Comparison of ENCODE assay signal across 12 mouse cellular contexts in genomic region chr13:53463037-53463436, GRCm38 (mm10). TPM values are rescaled to one million over a fixed set of nuclear protein-coding genes. Genes with fewer than 3 reads are reported as not detected.
DNase-seq lines count a peak whose midpoint lies in the region; ATAC-seq lines count a peak whose summit lies in the region.
"Had no signal": no experiment of that assay in that cellular context is flagged by ENCODE, and none has a peak within 500 bp of the region (broad histone marks: within the 10 kb centered on the region; RNA-seq: fewer than 3 reads in every experiment).

No protein-coding gene starts in this region.

- 11% methylated on average over 7 of the region's 7 CpGs for WGBS in heart, embryonic 14.5 days
- 7% methylated on average over 7 of the region's 7 CpGs for WGBS in embryonic facial prominence, embryonic 15.5 days
- WGBS in midbrain, embryonic 12.5 days = under 1% methylated on average over 7 of the region's 7 CpGs

- H3K4me2 ChIP-seq in heart, embryonic 14.5 days (ENCODE audit: low read length) = peak overlapping the region; percentile 74
- peak overlapping the region; percentile 86 for H3K4me2 ChIP-seq in embryonic facial prominence, embryonic 15.5 days (replicated peaks)
- peak overlapping the region; percentile 55 for H3K4me2 ChIP-seq in midbrain, embryonic 12.5 days (replicated peaks)

- peak overlapping the region; percentile 37 to 45; a peak in 3 of 4 replicates for H3K4me3 ChIP-seq in heart, embryonic 14.5 days (ENCODE audit: control insufficient read depth in 1 of 2, insufficient read depth in 1 of 2, low read depth in 1 of 2, low read length in 2 of 2)
- H3K4me3 ChIP-seq in embryonic facial prominence, embryonic 15.5 days (replicated peaks) = peak overlapping the region; percentile 46
- peak overlapping the region; percentile 37; the same call in 1 of the 2 replicates for H3K4me3 ChIP-seq in midbrain, embryonic 12.5 days
- H3K4me3 ChIP-seq: erythroblast, embryonic 14.5 days had no signal

- no peaks in the 10 kb centered on the region for H3K36me3 ChIP-seq in heart, embryonic 14.5 days (ENCODE audit: control insufficient read depth, insufficient read depth, low read length)
- no peaks in the 10 kb centered on the region for H3K36me3 ChIP-seq in embryonic facial prominence, embryonic 15.5 days
- H3K36me3 ChIP-seq in midbrain, embryonic 12.5 days = no peaks in the 10 kb centered on the region

- peaks cover 9 to 25% of the 10 kb centered on the region in 2 experiments; a peak in 2 of 4 replicates for H3K4me1 ChIP-seq in heart, embryonic 14.5 days (ENCODE audit: control insufficient read depth in 2 of 2, insufficient read depth in 2 of 2, low read length in 2 of 2)
- peaks cover 33% of the 10 kb centered on the region for H3K4me1 ChIP-seq in embryonic facial prominence, embryonic 15.5 days
- H3K4me1 ChIP-seq in midbrain, embryonic 12.5 days = peaks cover 33% of the 10 kb centered on the region

- H3K9ac ChIP-seq in heart, embryonic 14.5 days (ENCODE audit: low read length) = peak overlapping the region; percentile 58; the same call in 1 of the 2 replicates
- H3K9ac ChIP-seq in embryonic facial prominence, embryonic 15.5 days = no peak overlapping the region
- H3K9ac ChIP-seq in midbrain, embryonic 12.5 days (replicated peaks) = no peak overlapping the region
- H3K9ac ChIP-seq: liver, embryonic 14.5 days had no signal

- intact Hi-C loops in heart, postnatal 36 days (cut with DNase I) = loop anchor here (2.0 to 5.0 kb wide), 3 partner anchors 129 to 302 kb away; no protein-coding TSS in a partner anchor

- no peak for ATAC-seq in heart, embryonic 14.5 days (ENCODE audit: insufficient number of reproducible peaks, insufficient read depth, low FRiP score, low read depth)
- peak; percentile 20; the same call in 1 of the 2 replicates for ATAC-seq in embryonic facial prominence, embryonic 15.5 days (ENCODE audit: insufficient number of reproducible peaks, low FRiP score, low TSS enrichment, low read depth)
- ATAC-seq in midbrain, embryonic 12.5 days (ENCODE audit: low FRiP score, low read depth) = no peak
- ATAC-seq in monocyte, adult 5-6 weeks (replicated peaks; ENCODE audit: insufficient number of reproducible peaks, low FRiP score, low TSS enrichment, poor library complexity, severe bottlenecking) = no peak
- ATAC-seq: activated CD4-positive, CD25-positive, alpha-beta regulatory T cell, adult 4 months had no signal

- no peak overlapping the region for H3K27ac ChIP-seq in heart, embryonic 14.5 days (replicated peaks in 1 of 2; ENCODE audit: control insufficient read depth in 1 of 2, insufficient read depth in 1 of 2, low read depth in 2 of 2, low read length in 2 of 2)
- peak overlapping the region; percentile 55; the same call in 1 of the 2 replicates for H3K27ac ChIP-seq in embryonic facial prominence, embryonic 15.5 days (replicated peaks)
- no peak overlapping the region for H3K27ac ChIP-seq in midbrain, embryonic 12.5 days (replicated peaks)
- H3K27ac ChIP-seq: liver, embryonic 14.5 days had no signal

- no peak for DNase-seq in heart, postnatal 36 days
- DNase-seq in embryo, embryonic 10.5 days (ENCODE audit: low spot score) = peak; percentile 38
- DNase-seq in thymus, postnatal 36 days = no peak
- DNase-seq: right cerebral cortex, postnatal 25 days had no signal

- peaks cover 78% of the 10 kb centered on the region for H3K27me3 ChIP-seq in heart, embryonic 14.5 days (ENCODE audit: control insufficient read depth, insufficient read depth, low read length)
- H3K27me3 ChIP-seq in embryonic facial prominence, embryonic 15.5 days = peaks cover 66% of the 10 kb centered on the region
- peaks cover 93% of the 10 kb centered on the region for H3K27me3 ChIP-seq in midbrain, embryonic 12.5 days

- H3K9me3 ChIP-seq in heart, embryonic 14.5 days (ENCODE audit: control insufficient read depth, low read length) = no peaks in the 10 kb centered on the region
- no peaks in the 10 kb centered on the region for H3K9me3 ChIP-seq in embryonic facial prominence, embryonic 15.5 days (replicated peaks)
- H3K9me3 ChIP-seq in midbrain, embryonic 12.5 days = no peaks in the 10 kb centered on the region

RNA-seq across cellular contexts. Expression of gene Msx2, which starts 9.8 kb away (rescaled TPM):
- 2.8 and 3.0 TPM in 2 replicates for polyA plus RNA-seq in heart, embryonic 14.5 days (2014; fragmentation: Nextera tagmentation; extraction: Ambion mirVana)
- under 1 TPM; 0.62 to 0.67 TPM for total RNA-seq in heart, postnatal 36 days (2021)
- 19.3 and 22.9 TPM in 2 replicates for polyA plus RNA-seq in embryonic facial prominence, embryonic 15.5 days (2015; fragmentation: Nextera tagmentation; extraction: Ambion mirVana)
- polyA plus RNA-seq in midbrain, embryonic 12.5 days (2016; fragmentation: Nextera tagmentation; extraction: Ambion mirVana) = 23.7 and 36.4 TPM in 2 replicates
- not detected in 3 replicates for total RNA-seq in monocyte, adult 5-6 weeks (2017)
- polyA plus RNA-seq: activated CD4-positive, CD25-positive, alpha-beta regulatory T cell, adult 4 months; erythroblast, embryonic 14.5 days; large intestine, adult 2 months had no signal
